Mouse (Mus musculus) urinary bladder, adult 2 months (tissue): Measurements from ENCODE around the gene Trpm2. TPM values are rescaled to one million over a fixed set of nuclear protein-coding genes. Genes with fewer than 3 reads are reported as not detected.
A peak's percentile ranks its signal among the peaks of the same experiment; 100 is the strongest.
"Not testable (repeated sequence)": the region's sequence is repeated elsewhere in the genome, so short reads cannot be mapped to it uniquely, and the experiment has no call there.

Experiments
- DNase-seq: peaks from one replicate; pipeline ENCODE4 v3.0.0; 2022; ENCODE audit warnings: low spot score
- polyA plus RNA-seq: library from polyadenylated mRNA; depleted of rRNA; stranded (reverse); fragments of >200 nt; gene quantifications from 2 replicates; pipeline ENCODE4 v1.2.3, GENCODE M21; 2012; rRNA removed

The Trpm2 gene
- 0.90 and 1.5 TPM in 2 replicates for polyA plus RNA-seq

- no peak for DNase-seq
These were observed at the start of gene Trpm2 for GRCm38 (mm10) chr10:77970481-77970880. Trpm2 (minus strand) TSS chr10:77970563.

- not testable (repeated sequence) for DNase-seq
These were observed 49.6 kb upstream of the Trpm2 start for GRCm38 (mm10) chr10:78019984-78020383.

GRCm38 (mm10) chr10:78019291-78019690, 48.9 kb upstream of the Trpm2 start:
- no peak for DNase-seq

DNA sequence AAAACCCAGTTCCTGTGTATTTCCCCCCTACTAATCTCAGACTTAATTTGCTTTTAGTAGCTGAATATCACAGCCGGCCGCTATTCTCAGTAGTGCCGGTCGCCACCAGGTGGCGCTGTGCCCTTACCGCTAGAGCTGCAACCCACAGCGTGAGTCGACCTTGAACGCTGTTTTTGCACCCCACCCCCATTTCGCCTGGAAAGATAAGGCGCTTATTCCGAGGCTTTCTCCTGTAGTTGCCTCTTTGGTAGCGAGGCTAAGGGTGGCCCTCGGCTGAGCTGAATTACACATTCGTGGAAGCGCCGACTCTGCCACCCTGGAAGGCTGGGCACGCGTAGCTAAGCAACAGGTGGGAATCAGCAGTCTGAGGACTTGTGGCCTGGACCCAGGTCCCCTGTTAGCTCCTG, 48.4 kb upstream of the Trpm2 start:
- DNase-seq, result peak; percentile 56

DNA sequence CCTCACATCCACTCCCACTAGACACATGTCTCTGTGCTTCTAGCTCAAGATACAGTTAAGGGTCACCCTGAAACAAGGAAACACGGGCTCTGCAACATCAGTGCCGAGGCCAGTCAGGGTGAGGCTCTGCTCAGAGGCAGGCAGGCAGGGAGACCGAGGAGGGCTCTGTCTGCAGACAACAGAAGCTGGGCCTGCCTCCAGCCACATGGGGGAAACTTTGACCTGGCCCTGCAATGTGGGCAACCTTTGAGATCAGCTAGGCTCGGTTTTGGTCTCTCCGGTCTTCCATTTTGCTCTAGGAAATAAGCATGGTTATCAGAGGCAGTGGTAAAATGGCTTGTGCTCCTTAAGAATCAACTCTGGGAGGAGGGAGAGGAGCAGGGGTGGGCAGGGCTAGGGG, 46.0 kb upstream of the Trpm2 start:
- DNase-seq, result no peak

DNA sequence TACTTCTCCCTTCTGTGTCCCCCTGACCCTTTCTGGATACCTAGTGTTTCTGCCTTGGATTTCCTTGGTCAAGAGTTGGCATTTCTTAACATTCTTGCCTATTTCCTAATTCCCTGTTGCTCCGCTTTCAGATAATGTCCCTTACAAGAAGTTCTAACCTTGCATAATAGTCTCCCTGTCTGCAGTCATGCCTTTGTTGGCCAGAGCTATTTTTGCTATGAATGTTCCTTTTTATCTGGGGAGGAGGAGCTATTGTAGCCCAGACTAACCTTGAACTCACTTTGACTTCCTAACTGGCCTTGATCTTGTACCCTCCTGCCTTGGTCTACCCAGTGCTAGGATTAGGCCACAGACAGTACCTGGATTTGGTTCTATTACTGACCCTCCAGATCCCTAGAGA, 45.1 kb upstream of the Trpm2 start:
- DNase-seq, result no peak

GRCm38 (mm10) chr10:78012661-78013495, 42.5 kb upstream of the Trpm2 start:
- no peak for DNase-seq

DNA sequence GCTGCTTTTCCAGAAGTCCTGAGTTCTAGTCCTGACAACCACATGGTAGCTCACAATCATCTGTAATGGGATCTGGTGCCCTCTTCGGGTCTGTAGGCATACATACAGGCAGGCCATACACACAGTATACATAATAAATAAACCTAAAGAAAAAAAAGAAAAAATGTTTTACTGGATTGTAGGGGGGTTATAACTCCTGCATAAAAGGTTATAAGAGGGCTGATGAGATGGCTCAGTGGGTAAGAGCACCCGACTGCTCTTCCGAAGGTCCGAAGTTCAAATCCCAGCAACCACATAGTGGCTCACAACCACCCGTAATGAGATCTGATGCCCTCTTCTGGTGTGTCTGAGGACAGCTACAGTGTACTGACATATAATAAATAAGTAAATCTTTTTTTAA, 40.8 kb upstream of the Trpm2 start:
- not testable (repeated sequence) for DNase-seq

GRCm38 (mm10) chr10:78010335-78010734, 40.0 kb upstream of the Trpm2 start:
- peak; percentile 22 for DNase-seq

GRCm38 (mm10) chr10:78009945-78010293, 39.6 kb upstream of the Trpm2 start, which contains the start of gene Pfkl:
Pfkl (minus strand) TSS chr10:78010083.
- no peak for DNase-seq

DNA sequence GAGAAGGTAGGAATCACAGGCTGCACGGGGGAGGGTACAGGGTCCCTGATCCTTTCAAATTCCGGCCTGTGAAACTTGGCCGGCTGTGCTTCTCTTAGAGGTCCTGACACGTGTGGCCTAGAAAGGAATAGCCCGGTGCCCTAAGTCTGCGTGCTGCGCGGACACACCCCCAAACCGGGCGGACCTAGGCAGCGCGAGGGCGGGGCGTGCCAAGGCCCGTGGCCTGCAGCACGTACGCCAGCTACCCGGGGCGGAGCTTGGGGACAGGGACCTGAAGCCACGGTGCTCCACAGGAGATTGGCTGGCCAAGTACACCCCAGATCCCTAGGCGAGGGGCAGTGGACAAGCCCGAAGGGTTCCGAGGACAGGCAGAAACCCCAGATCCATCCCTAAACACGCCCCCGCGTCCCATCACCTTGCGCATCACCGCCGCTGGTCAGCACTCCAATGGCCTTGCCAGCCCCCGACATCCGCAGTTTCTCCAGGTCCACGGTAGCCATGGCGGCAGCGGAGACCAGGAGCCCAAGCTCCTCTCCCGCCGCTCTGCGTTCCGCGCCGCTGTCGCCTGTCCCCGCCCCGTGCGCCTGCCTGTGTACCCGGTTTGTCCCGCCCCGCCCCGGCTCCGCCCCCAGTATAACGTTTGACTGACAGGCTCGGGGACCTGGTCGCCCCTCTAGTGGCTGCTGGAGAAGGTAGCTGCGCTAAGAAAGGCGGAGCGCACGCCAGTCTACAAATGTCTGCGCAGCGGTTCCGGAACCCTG, 39.0 kb upstream of the Trpm2 start:
- peak; percentile 83 for DNase-seq

GRCm38 (mm10) chr10:78008169-78008568, 37.8 kb upstream of the Trpm2 start:
- no peak for DNase-seq

- no peak for DNase-seq
These were observed 36.8 kb upstream of the Trpm2 start for GRCm38 (mm10) chr10:78007203-78007602.

DNA sequence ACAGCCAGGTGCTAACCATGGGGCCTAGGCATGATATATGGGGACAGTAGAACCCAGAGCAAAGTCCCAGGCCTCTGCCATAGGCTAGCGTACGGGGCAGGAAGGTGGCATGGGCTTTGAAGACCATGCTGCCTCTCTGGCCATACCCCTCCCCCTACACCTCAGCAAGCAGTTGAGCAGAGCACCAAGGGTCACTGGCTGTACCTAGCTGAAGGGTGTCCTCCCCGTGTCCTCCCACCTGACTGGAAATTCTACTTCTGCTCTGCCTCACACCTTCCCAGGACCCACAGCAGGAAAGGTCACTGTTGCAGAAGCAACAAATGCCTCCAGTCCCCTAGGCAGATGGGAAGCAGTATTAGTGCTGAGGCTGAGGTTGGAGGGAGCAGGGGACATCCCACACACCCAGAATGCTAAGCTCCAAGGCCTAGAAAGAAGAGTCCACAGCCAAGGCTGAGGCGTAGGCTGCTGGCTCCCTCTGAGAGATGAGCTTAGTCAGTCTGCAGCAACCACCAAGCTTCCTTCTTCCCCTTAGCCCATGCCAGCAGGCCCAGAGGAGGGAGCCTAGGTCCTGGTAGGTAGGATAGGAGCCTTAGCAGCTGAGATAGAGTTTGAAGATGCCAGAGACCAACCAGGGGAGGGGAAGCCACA, 35.6 kb upstream of the Trpm2 start:
- no peak for DNase-seq

DNA sequence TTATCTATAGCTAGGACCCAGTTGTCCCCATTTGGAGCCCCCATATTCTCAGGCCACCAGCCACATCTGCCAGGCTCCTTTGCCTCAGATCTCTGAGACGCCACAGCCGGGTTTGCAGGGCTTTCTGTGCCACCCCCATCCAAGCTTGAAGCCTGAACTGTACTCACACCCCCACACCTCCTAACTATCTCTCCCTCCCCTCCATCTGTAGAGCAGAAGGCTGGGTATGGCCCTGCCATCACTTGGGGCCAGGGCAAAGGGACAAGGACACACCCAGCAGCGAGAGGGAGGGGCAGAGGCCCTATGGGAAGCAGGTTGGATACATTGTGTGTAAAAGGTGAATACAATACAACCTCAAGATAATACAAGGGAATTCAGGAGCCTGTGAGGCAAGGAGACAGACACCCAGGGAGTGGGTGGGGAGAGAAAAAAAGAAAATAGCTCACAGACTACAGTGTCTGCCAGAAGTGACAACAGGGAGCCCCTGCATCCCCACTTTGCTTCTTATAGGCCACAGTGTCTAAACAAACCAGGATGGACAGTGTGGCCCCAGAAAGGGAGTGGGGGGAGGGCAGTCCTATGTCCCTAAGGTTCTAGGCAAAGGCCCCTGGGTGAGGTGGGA, 34.2 kb upstream of the Trpm2 start:
- no peak for DNase-seq

DNA sequence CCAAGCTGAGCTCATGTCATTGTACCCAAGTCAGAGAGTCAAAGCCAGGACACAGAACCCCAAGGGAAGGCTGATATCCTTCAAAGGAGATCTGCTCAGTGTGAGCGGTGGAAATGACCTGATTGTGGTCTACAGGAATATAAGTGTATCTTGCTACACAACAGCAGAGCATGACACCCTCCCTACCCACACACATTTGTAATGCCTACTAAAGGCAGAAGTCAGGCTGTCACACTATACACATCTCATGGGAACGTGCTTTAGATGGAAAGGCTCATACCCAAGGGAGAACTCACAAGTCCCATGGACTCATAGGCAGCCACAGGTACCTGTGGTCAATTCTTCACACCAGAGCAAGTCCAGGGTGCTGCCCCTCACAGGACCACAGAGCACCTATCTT, 32.0 kb upstream of the Trpm2 start:
- no peak for DNase-seq

GRCm38 (mm10) chr10:78001796-78002195, 31.4 kb upstream of the Trpm2 start:
- no peak for DNase-seq

GRCm38 (mm10) chr10:78000200-78000599, 29.8 kb upstream of the Trpm2 start:
- no peak for DNase-seq

- no peak for DNase-seq
These were observed 25.3 kb upstream of the Trpm2 start for GRCm38 (mm10) chr10:77995639-77996038.

DNA sequence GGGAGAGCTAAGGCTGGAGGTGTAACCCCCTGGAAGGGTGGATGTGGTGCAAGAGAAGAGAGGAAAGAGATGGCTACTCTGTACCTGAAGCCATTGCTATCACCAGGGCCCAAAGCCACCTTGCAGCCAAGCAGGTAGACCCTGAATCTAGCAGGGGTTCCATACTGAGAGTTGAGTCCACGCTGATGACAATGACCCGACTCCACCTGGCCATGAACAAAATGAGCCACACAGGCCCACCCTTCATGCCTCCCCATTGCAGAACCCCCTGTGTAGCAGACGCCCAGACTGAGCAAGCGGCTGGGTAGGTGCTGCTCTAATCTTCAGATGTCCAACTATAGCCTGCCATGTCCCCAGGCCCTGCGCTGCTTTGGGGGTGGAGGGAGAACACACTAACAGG, 15.4 kb upstream of the Trpm2 start:
- no peak for DNase-seq

DNA sequence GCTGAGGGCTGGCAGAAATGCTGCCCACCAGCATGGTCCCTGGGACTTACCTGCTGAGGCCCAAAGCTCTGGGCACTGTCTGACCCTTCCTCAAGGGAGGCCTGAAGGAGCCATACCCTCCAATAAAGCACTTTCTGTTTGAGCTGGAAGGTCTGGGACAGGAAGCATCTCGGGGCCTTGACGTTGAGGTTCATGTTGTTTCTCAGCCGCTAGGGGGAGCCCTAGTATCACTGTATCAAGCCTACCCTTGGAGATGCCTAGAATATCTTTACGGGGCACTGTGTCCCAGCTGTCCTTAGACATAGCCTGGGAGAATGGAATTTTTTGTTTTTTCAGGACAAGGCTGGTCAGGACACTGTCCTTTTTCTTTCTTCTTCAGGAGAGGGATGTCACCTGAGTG, 14.3 kb upstream of the Trpm2 start:
- DNase-seq, result no peak
